Mouse (Mus musculus): Measurements from ENCODE around the gene Cd200.
"Not testable (repeated sequence)": the region's sequence is repeated elsewhere in the genome, so short reads cannot be mapped to it uniquely, and the experiment has no call there.

The Cd200 gene

DNA sequence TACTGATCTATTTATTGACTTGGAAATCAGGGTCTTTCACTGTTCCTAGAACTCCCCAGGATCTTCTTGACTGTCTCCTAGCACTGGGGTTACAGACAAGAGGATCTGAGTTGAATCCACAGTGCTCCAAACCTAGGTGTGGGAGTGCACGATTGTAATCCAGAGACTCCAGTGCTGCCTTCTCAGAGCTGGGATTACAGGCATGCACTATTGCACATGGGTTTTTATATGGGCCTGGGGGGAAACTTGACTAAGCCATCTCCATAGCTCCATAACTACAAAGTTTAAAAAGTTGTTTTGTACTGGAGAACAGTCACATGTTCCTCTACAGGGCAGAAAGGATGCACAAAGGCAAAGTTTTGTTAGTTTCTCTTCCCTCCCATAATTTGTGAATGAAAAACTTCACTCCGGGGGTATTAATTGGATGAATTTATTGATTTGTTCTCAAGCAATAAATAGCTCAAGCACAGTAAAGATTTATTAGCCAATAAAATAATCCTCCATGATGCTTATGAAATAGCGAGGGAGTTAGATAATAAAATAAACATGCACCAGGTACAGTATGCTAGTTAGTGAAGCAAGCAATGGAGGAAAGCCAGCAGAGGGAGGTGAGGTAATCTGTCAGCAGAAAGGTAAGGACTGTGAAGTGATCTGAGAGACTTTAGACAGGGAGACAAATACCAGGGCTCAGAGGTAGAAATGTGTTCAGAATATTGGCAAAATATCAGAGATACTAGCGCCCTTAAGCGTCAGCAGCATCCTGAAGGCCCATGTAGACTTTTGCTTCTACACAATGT is 30.5 kb downstream of the Cd200 start:
- DNase-seq (ENCODE audit: low read depth, low spot score) = no peak

DNA sequence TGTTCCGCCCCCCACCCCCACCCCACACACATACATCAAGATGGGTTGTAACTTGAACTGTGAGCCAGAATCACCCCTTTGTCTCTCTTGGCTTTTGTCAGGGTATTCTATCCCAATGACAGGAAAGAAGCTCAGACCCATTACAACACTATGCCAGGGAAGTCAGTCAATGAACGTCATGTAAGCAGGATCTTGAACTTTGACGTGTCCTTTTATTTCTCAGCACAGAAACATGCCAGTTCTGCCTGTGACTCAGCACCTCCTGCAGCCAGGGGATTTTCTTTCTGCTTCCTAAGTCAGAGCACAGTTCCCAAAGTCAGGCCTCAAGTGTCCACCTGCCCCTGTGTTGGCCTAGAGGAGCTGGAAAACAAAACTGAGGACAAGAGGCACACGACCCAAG is 31.5 kb downstream of the Cd200 start:
- DNase-seq (ENCODE audit: low read depth, low spot score) = no peak

DNA sequence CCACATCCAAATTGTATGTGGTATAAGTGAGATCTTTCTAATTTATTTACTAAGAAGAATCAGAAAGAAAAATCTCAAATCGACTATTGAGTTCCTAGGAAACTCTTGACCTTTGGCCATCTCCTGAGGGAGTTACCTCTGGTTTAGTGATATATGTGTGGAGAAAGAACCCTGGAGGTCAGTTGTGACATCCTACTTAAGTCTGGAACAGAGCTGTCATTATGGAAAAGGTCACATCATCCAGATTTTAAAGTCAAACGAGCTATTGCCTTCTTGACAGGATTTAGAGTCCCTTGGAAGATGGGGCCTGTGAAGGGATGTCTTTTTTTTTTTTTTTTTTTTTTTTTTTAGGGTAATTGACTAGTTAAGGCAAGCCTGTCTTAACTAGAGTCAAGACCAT is 32.0 kb downstream of the Cd200 start:
- DNase-seq (ENCODE audit: low read depth, low spot score) = no peak

DNA sequence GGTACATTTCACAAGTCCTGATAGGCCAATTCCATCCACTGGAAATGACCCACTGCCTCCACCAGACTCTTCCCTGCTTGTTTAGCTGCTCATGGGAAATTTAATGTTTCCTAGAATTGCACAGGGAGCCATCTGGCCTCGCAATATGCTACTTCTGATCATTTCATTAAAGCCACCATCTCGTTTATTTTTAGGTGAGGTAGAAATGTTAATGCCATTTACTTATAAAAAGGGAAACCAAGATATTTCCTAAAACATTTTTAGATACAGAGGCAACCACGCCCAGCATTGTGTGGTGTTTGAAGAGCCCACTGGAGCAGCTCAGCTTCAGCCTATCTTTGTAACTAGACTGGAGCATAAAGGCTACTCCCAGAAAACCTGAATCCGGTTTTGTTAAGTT is 32.6 kb downstream of the Cd200 start:
- peak; percentile 42 for DNase-seq (ENCODE audit: low read depth, low spot score)

DNA sequence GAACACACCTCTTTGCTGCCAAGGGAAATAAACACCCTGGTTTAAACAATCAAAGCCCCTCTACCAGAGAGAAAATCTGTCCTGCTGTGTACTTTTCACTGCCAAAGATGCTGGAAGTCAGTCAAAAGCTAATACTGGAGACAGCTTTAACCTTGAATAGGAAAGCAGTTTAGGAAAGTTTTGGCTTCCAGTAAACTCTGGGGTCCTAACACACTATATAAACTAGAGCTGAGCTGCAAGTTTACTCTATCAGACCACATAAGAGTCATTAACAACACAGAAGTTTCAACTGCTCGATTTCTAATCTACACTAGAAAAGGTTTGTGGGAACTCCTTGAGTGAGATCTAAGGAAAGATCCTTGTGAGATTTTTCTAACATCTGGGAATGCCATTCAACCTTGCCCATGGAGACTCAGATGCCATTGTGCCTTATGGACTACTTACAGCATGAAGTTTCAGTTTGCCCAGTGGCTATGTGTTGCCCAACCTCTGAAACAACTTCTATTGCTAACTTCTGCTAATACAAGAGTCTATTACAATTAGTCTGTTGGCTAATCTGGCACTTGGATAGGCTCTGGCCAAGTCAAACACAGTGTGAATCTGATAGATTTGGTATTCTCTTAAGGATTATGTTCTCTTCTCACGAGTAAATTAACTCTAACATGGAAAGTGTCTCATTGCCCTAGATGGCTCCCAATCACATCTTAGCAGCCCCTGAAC is 33.2 kb downstream of the Cd200 start:
- no peak for DNase-seq (ENCODE audit: low read depth, low spot score)

DNA sequence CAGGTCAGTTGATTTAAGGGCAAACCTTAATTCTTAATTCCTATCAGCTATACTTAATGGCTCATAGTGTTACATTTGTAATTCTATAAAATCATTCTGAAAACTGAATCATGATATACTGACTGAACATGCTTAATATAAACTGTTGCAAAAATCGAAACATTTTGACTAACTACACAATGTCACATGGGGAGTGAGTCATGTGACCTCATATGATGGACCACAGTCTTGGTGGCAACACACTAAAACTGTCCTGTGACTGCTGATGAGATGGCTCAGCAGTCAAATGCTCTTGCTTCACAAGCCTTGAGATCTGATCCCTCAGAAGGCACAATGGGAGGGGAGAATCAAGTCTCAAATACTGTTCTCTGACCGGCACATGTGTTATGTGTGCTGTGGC is 34.8 kb downstream of the Cd200 start:
- no peak for DNase-seq (ENCODE audit: low read depth, low spot score)

DNA sequence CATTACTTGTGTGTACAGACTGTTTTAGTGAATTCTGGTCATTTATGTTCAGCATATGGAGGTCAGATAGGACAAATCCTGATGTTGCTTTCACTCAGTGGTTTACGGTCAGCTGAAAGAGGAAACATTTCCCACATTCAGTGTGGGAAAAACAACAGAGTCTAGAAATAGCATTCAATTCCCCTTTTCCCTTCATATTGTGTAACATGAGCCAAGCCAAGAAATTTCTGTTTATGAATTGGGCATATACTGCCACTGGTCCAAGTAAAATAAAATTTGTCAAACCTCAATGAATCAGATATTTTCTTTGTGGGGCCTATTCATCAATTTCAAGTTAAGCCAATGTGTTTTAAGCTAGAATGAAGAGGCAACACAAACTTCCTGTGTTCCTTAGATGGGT is 37.8 kb downstream of the Cd200 start:
- DNase-seq (ENCODE audit: low read depth, low spot score) = no peak

DNA sequence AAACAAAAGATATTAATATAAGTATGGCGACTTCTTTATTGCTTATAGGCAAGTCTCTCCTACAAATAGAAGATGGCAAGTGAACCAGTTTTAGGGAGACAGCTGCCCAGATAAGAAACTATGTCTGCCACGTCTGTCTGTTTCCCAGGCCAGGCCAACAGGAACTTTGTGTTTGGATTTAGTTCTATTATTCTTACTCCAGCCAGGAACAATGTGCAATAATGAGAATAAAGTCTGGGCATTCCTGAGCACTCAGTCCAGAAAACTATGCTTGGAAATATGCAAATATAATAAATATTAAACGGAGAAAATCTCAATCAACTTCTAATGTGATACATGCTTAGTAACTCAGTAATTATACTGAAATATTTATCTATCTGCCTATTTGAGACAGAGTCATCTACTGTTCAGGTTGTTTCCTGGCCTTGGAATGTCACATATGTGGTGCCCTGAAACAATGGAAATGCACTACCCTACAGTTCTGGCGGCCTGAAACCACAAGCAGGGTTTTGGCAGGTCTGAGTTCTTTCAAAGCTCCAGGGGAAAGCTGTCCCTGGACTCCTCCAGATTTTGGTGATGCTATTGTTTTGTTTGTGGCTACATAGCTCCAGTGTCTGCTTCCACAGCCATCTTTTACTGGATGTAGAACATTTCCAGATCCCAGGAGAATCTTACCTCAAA is 39.4 kb downstream of the Cd200 start:
- DNase-seq (ENCODE audit: low read depth, low spot score) = no peak

DNA sequence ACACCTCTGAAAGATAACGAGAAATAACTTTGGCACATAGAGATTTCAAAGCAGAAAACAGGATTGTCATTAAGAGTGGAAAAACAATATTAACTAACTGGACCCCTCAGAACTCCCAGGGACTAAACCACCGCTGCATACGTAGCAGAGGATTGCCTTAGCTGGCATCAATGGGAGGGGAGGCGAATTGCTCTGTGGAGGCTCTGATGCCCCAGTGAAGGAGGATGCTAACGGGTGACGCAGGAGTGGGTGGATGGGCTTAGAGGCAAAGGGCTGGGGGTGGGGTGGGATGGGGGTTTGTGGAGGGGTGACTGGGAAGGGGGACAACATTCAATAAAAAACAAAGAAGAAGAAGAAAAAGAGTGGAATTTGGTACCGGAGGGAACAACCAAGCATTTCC is 42.7 kb downstream of the Cd200 start:
- no peak for DNase-seq (ENCODE audit: low read depth, low spot score)

DNA sequence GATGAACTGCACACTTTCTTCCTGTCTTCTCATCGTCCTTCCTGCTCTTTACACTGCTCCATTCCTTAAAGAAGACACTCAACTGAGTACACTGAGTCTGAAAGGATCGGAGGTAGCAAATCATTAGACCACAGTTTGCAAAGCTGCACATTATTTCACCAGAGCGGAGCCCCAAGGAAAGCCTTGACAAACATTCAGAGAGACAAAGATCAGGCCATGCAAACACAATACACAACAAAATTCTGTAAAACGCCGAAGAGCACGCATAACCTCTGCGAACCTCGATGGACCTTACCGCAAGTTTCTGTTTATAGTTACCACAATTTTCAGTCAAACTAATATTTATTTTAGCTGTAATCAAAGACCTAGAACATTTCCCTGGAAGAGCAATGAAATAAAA is 43.5 kb downstream of the Cd200 start:
- DNase-seq (ENCODE audit: low read depth, low spot score) = no peak

DNA sequence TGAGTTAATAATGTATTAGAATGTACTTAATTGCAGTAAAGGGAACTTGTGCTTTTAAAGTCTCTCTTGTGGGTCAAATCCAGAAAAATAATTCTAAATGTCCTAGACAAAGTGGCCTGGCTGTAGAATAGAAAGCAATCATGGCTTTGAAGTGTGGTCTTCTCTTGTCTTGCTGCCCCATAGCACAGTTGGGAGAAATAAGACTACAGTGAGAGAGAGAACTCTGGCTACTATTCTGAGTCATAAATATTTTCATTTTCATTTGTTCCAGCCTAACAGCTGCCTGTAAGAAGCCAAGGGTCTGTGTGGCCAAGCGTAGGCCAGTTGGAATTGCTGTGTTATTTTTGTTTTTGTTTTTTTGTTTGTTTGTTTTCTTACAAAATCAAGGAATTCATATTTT is 44.2 kb downstream of the Cd200 start:
- no peak for DNase-seq (ENCODE audit: low read depth, low spot score)

DNA sequence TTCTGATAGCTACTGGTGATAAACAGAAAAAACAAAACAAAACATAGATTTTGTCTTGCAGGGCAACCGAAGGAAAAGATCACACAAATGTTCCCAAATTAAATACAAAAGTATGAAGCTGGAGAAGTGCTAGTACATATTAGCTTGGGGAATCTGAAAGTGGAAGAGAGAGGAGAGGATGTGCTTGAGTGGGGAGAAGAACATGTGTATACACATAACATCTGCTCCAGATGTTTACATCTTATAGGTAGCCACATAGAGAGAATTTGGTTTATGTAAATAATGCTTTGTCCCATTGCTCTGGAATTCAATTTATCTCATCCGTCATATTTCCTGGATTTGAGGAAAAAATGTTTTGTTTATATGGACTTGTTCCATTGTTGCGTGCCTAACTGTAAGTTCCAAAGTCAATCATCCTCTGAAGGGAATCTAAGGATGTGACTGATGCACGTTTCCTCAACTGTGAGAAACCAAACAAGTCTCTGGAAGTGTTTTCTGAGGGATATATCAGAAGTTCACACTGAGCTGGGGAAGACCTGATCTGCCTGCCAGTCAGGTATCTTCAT is 45.3 kb downstream of the Cd200 start:
- DNase-seq (ENCODE audit: low read depth, low spot score) = no peak

DNA sequence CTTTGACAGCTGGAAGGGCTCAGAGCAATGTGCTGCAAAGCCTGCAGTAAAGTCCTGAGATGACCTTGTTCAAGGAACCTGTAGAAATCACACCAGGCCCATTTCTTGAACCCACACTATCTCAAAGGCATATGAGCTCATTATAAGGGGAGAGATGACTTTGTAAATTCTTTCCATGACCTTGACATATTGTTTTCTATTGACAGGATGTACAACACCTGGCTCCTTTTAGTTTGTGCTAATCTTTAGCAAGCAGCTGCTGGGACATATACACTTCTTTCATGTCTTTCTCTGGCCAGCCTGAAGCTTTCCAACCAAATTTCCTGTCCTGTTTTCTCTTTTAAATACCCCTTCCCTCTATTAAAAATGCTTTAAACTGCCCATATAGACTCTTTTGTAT is 47.4 kb downstream of the Cd200 start:
- DNase-seq (ENCODE audit: low read depth, low spot score) = no peak

DNA sequence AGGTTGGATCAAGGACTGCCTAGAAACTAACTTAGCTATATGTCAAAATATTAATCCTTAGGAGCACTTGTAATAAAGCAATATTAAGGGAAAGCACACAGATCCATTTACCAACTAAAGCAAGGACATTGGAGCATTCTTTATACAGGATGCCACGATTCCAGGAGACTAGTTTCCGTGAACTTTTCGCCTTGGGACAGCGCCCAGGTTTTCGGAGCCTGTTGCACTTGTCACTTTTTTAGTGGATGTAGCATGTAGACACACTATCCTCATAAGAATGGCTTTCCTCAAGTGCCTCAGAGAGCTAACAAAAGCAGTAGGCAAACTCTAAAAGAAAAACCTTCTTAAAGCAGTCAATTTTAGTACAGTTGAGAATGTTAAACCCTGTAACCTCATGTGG is 50.4 kb downstream of the Cd200 start:
- DNase-seq (ENCODE audit: low read depth, low spot score) = not testable (repeated sequence)

DNA sequence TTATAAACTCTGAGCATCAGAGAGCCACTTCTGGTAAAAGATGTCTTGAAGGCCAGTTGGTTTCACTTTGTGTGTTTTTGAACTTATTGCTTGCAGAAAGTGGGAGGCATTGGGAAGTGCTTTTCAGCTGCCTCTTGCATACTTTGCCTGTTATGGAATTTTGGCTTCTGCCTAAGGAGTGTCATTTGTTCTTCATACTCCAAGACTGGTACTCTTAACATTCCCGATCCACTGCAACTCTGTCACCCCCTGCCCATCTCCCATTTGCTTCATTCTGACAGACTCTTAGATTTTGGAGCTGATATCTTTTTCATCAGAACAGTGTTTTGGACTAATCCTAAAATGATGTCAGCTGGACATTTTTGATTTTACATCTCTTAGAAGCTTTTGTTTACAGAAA is 51.7 kb downstream of the Cd200 start:
- no peak for DNase-seq (ENCODE audit: low read depth, low spot score)

DNA sequence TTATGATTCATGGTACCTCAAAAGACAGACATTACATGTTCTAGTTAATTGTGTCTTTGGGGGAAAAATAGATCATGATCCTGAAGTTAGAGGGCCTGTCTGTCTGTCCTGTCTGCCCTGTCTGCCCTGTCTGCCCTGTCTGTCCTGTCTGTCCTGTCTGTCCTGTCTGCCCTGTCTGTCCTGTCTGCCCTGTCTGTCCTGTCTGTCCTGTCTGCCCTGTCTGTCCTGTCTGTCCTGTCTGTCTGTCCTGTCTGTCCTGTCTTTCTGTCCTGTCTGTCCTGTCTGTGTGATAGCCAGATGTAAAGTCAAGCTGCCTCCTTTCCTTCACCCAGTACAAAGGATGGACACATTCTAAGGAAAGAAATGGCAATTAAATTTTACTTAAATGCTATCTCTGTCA is 56.0 kb downstream of the Cd200 start:
- no peak for DNase-seq (ENCODE audit: low read depth, low spot score)

DNA sequence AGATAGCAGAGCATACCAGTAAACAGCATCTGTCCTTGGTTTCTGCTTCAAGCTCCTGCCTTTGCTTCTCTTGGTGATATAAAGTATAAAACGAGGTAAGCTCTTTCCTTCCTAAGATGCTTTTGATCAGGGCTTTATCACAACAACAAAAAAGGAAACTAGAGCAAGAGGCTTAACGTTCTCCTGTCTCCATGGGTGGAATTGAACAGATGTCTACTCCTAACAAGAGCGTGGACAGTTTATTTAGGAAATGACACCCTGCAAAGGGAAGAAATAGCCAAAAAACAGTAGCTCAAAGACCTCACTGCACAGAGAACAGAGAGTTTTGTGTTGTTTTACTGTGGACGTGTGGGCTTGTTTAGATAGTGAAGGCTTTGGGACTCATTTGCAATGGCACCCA is 58.1 kb downstream of the Cd200 start:
- DNase-seq (ENCODE audit: low read depth, low spot score) = peak; percentile 41

DNA sequence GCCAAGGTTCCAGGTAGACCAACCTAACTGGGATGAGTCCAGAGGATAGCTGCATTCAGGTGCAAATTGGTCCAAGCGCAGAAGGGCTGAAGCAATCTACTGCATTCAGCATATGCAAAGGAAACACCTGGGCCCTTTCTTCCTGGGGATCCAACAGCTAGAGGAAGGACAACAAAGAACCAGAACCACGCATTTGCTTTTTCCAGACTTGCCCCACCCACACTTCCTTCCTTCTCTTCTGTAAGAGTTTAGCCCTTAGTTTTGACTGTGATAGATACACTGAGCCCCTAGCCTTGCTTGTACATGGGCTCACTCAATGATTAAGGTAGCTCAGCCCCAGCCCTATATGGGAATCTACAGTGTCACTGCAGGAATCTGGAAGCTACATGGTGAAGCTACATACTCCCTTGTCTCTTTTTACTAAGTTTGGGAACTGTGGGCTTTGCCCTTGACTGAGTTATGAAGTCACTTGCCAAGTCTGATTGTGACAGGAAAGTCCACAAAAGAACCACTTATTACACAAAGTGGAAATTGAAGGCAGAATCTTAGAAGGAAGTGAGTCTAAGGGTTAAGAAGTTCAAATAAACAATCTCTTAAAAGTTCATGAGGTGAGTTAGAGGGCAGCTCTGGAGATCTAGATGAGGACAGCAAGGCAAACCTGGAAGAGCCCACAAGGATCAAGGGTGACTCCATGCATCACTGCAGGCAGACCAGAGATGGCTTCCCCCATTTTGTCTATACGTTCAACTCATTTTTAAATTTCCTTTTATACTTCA is 59.1 kb downstream of the Cd200 start:
- no peak for DNase-seq (ENCODE audit: low read depth, low spot score)

DNA sequence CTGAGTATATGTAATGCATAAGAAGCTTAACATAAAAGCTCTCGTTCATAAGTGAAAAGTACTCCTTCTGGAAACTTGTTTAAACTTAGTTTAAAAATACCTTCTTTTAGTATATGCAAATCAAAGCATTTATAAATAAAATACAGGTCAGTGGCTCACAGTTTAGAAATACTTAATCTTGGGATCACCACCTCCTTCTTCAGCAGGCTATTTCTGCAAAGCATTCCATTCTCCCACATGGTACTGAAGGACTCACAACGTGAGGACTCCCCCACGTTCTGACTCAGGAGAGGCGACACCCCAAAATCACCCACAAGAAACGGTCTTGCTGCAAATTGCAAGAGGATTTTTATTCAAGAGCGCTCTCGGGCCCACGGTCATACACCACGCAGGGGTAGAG is 60.6 kb downstream of the Cd200 start:
- DNase-seq (ENCODE audit: low read depth, low spot score) = peak; percentile 45

DNA sequence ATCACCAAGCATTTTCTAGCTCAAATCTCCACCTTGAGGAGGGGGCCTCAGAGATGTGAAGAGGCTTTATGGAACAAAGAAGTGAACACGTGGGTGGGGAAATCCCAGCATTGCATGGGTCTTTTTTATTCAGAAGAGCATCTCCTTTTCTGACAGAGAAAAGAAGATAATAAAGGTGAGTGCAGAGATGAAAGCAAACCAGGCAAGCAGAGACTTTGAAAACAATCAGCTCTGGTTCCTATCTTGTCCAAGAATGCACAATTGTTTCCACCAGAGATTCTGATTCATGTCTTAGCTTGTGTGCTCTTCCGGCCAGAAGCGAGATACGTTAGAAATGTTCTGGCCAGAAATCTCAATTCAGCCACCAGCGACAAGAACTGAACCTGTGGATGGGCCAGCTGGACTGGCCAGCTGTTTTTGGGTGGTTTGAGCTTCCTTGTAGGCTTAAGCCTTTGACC is 61.9 kb downstream of the Cd200 start:
- no peak for DNase-seq (ENCODE audit: low read depth, low spot score)

DNA sequence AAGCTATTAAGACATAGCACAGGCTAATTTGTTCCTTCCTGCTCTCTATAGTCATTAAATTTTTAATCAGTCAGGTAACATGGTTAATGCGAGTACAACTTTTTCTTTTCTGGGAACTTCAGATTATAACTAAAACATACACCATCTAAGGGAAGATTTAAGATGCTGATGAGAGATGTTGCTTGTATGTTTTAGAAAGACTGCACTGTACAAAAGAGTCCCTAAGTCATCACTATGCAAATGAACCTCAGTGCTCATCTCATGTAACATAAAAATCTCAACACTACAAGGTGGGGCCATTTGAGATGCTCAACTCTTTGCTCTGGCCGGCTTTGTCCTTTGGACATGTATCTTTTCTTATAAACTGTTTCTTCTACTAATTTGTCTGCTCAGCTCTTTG is 62.5 kb downstream of the Cd200 start:
- DNase-seq (ENCODE audit: low read depth, low spot score) = no peak

DNA sequence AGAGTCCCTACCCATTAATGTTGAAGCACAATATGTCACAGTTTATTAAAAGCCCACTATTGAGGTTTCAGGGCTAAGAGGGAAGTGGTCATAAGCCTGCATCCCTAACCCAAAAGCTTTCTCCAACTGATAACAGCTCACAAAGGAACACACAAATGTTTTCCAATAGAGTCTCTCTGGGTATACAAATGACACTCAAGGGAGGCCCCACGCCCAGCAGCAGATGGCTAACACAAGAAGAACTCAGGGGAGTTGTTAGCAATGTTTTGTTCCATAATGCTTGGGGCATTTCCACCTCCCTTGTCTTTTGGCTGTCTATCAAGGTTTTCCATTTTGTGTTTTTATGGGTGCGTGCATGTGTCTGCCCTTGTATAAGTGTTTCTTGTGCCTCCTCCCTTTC is 64.0 kb downstream of the Cd200 start:
- no peak for DNase-seq (ENCODE audit: low read depth, low spot score)
